Mouse (Mus musculus) hematopoietic stem cell, adult 5-6 weeks (primary cell): ENCODE data around the gene Usp54. TPM values are rescaled to one million over a fixed set of nuclear protein-coding genes. Genes with fewer than 3 reads are reported as not detected.

Experiments
- ATAC-seq, 2 experiments: fragments of 125-278 bp in 1 of 2; replicated peaks in 1 of 2; 2 replicates each; pipeline ENCODE4 v1.8.0; 2016 to 2017; ENCODE audit warnings: inconsistent platforms in 2 of 2, mild to moderate bottlenecking in 2 of 2, moderate number of reproducible peaks in 2 of 2, low read depth in 1 of 2, moderate TSS enrichment in 1 of 2; ENCODE audit not compliant: low FRiP score in 2 of 2, poor library complexity in 2 of 2, severe bottlenecking in 2 of 2, insufficient read depth in 1 of 2, low TSS enrichment in 1 of 2
- total RNA-seq: library from RNA; stranded (forward); fragments of 172-1452, 232-1000 nt; gene quantifications from 2 replicates; pipeline ENCODE4 v1.2.3, GENCODE M21; 2017

Gene Usp54
- total RNA-seq, 1 experiment from 2014 or later: 14.3 TPM

- peak; percentile 76 to 85 for ATAC-seq
Observed at GRCm38 (mm10) chr14:20565256-20566021, 75.4 kb downstream of the Usp54 start.

- no peak for ATAC-seq
Observed at GRCm38 (mm10) chr14:20564692-20565091, 76.2 kb downstream of the Usp54 start.

- ATAC-seq: no peak
Observed at GRCm38 (mm10) chr14:20561897-20562296, 79.0 kb downstream of the Usp54 start.

- ATAC-seq: no peak
Observed at GRCm38 (mm10) chr14:20550136-20550535, 90.7 kb downstream of the Usp54 start.

GRCm38 (mm10) chr14:20546415-20546814 is 94.4 kb downstream of the Usp54 start, which contains the start of gene Ppp3cb:
Gene Ppp3cb, minus strand, starts transcription at chr14:20546573.
- ATAC-seq: peak; percentile 84 to 91

GRCm38 (mm10) chr14:20545529-20546331 is 95.1 kb downstream of the Usp54 start:
- ATAC-seq: peak; percentile 79 to 86

- no peak for ATAC-seq
Observed at GRCm38 (mm10) chr14:20544467-20545411, 96.1 kb downstream of the Usp54 start.

- ATAC-seq: no peak
Observed at GRCm38 (mm10) chr14:20529643-20530042, 111.2 kb downstream of the Usp54 start.

- ATAC-seq: no peak
Observed at GRCm38 (mm10) chr14:20520179-20520578, 120.7 kb downstream of the Usp54 start.

- ATAC-seq: no peak
Observed at GRCm38 (mm10) chr14:20508424-20508823, 132.4 kb downstream of the Usp54 start.

GRCm38 (mm10) chr14:20502966-20503365 is 137.9 kb downstream of the Usp54 start:
- peak; percentile 66 to 73 for ATAC-seq

GRCm38 (mm10) chr14:20499982-20500381 is 140.9 kb downstream of the Usp54 start:
- ATAC-seq: no peak

Other genes starting within 250 kb of the Usp54 start
- 28.2 and 43.8 TPM in 2 replicates for gene Mrps16, start 247.4 kb downstream of the Usp54 start, total RNA-seq
- gene Cfap70, start 188.8 kb downstream of the Usp54 start, total RNA-seq: 1.0 TPM in 1 of 2 replicates, not detected in the other
- 70.9 and 80.2 TPM in 2 replicates for gene Anxa7, start 160.9 kb downstream of the Usp54 start, total RNA-seq
- gene Mss51, start 144.2 kb downstream of the Usp54 start, total RNA-seq: 1.4 TPM in 1 of 2 replicates, not detected in the other
- gene Ppp3cb, start 94.5 kb downstream of the Usp54 start, total RNA-seq: 66.5 and 74.9 TPM in 2 replicates
- gene Myoz1, start 15.5 kb upstream of the Usp54 start, total RNA-seq: not detected in 2 replicates
- 0.06 TPM in 1 of 2 replicates, not detected in the other for gene Synpo2l, start 27.3 kb upstream of the Usp54 start, total RNA-seq
- gene Sec24c, start 33.2 kb upstream of the Usp54 start, total RNA-seq: 100 and 107 TPM in 2 replicates
- 4.5 and 7.1 TPM in 2 replicates for gene Fut11, start 53.9 kb upstream of the Usp54 start, total RNA-seq
- gene Chchd1, start 61.9 kb upstream of the Usp54 start, total RNA-seq: 48.1 and 79.0 TPM in 2 replicates
- gene Zswim8, start 66.5 kb upstream of the Usp54 start, total RNA-seq: 29.6 and 35.7 TPM in 2 replicates
- gene Ndst2, start 93.5 kb upstream of the Usp54 start, total RNA-seq: 7.5 and 8.4 TPM in 2 replicates
- 99.3 and 101 TPM in 2 replicates for gene Camk2g, start 153.0 kb upstream of the Usp54 start, total RNA-seq
- gene Plau, start 195.6 kb upstream of the Usp54 start, total RNA-seq: 2.3 and 2.4 TPM in 2 replicates